Mouse (Mus musculus): ENCODE results near the gene Zyx. TPM values are rescaled to one million over a fixed set of nuclear protein-coding genes. Genes with fewer than 3 reads are reported as not detected.

Zyx gene
- polyA plus RNA-seq, 1 experiment from 2014 or later, result 97.7 TPM

DNA sequence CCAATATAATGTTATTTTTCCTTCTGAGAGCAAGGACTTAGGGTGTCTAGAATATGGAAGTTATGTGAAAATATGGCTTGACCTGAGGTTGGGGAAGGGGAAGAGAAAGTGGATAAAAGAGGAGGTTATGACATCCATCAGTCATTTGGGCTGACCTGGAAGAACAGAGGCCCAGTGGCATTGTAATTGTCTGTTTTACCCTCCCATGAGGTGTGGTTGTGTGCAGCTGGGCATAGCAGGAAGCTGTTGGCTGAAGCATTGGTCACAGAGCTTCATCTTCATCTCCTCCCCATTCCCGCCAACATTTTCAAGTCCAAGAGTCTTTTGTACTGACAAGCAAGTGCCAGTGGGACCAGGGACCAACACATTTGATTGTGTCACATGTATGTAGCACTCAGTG, 5.2 kb upstream of the Zyx start:
- no peaks in the 10 kb centered on the region for H3K27me3 ChIP-seq (ENCODE audit: control insufficient read depth, insufficient read depth, low read length)
- H3K9ac ChIP-seq (ENCODE audit: low read length), result no peak overlapping the region
- H3K36me3 ChIP-seq (ENCODE audit: control insufficient read depth, insufficient read depth, low read length), result no peaks in the 10 kb centered on the region
- 96% methylated on average over 1 of the region's 1 CpGs for WGBS
- no peak overlapping the region for H3K4me2 ChIP-seq (ENCODE audit: low read depth, severe bottlenecking)
- no peaks in the 10 kb centered on the region for H3K4me1 ChIP-seq (ENCODE audit: control insufficient read depth, insufficient read depth, low read length)
- no peak overlapping the region for H3K4me3 ChIP-seq (ENCODE audit: low read depth, low read length)
- H3K9me3 ChIP-seq (ENCODE audit: control insufficient read depth, low read length), result no peaks in the 10 kb centered on the region
- no peak overlapping the region for H3K27ac ChIP-seq (replicated peaks; ENCODE audit: low read depth, low read length)
- ATAC-seq (ENCODE audit: insufficient number of reproducible peaks, low FRiP score, low TSS enrichment, low read depth), result no peak
- no peak for DNase-seq (ENCODE audit: low spot score)

GRCm38 (mm10) chr6:42348281-42349005, 987 bp upstream of the Zyx start:
- H3K27ac ChIP-seq (replicated peaks; ENCODE audit: low read depth, low read length), result no peak overlapping the region
- DNase-seq (ENCODE audit: low spot score) (peak; percentile 20), ATAC-seq (ENCODE audit: insufficient number of reproducible peaks, low FRiP score, low TSS enrichment, low read depth) (no peak)
- H3K36me3 ChIP-seq (ENCODE audit: control insufficient read depth, insufficient read depth, low read length), result no peaks in the 10 kb centered on the region
- H3K9ac ChIP-seq (ENCODE audit: low read length), result no peak overlapping the region
- WGBS, result 37% methylated on average over 12 of the region's 12 CpGs
- peaks cover 15% of the 10 kb centered on the region for H3K4me1 ChIP-seq (ENCODE audit: control insufficient read depth, insufficient read depth, low read length)
- peak overlapping the region; percentile 82; the same call in 1 of the 2 replicates for H3K4me2 ChIP-seq (ENCODE audit: low read depth, severe bottlenecking)
- H3K27me3 ChIP-seq (ENCODE audit: control insufficient read depth, insufficient read depth, low read length), result no peaks in the 10 kb centered on the region
- no peak overlapping the region for H3K4me3 ChIP-seq (ENCODE audit: low read depth, low read length)
- no peaks in the 10 kb centered on the region for H3K9me3 ChIP-seq (ENCODE audit: control insufficient read depth, low read length)

GRCm38 (mm10) chr6:42349006-42349425, 414 bp upstream of the Zyx start:
- WGBS, result 1% methylated on average over 11 of the region's 11 CpGs
- Histone ChIP-seq H3K9me3 (ENCODE audit: control insufficient read depth, low read length) (no peaks in the 10 kb centered on the region), H3K27me3 (ENCODE audit: control insufficient read depth, insufficient read depth, low read length) (no peaks in the 10 kb centered on the region), H3K27ac (replicated peaks; ENCODE audit: low read depth, low read length) (peak overlapping the region; percentile 92), H3K4me1 (ENCODE audit: control insufficient read depth, insufficient read depth, low read length) (peaks cover 15% of the 10 kb centered on the region), H3K9ac (ENCODE audit: low read length) (peak overlapping the region; percentile 79), H3K4me2 (ENCODE audit: low read depth, severe bottlenecking) (peak overlapping the region; percentile 82), H3K36me3 (ENCODE audit: control insufficient read depth, insufficient read depth, low read length) (no peaks in the 10 kb centered on the region), H3K4me3 (ENCODE audit: low read depth, low read length) (peak overlapping the region; percentile 82)
- DNase-seq (ENCODE audit: low spot score), result peak; percentile 78
- ATAC-seq (ENCODE audit: insufficient number of reproducible peaks, low FRiP score, low TSS enrichment, low read depth), result peak; percentile 21; the same call in 1 of the 2 replicates

GRCm38 (mm10) chr6:42350021-42350967, 864 bp downstream of the Zyx start:
- WGBS, result under 1% methylated on average over 60 of the region's 72 CpGs
- peak; percentile 74 for DNase-seq (ENCODE audit: low spot score)
- peak overlapping the region; percentile 82 for H3K4me3 ChIP-seq (ENCODE audit: low read depth, low read length)

DNA sequence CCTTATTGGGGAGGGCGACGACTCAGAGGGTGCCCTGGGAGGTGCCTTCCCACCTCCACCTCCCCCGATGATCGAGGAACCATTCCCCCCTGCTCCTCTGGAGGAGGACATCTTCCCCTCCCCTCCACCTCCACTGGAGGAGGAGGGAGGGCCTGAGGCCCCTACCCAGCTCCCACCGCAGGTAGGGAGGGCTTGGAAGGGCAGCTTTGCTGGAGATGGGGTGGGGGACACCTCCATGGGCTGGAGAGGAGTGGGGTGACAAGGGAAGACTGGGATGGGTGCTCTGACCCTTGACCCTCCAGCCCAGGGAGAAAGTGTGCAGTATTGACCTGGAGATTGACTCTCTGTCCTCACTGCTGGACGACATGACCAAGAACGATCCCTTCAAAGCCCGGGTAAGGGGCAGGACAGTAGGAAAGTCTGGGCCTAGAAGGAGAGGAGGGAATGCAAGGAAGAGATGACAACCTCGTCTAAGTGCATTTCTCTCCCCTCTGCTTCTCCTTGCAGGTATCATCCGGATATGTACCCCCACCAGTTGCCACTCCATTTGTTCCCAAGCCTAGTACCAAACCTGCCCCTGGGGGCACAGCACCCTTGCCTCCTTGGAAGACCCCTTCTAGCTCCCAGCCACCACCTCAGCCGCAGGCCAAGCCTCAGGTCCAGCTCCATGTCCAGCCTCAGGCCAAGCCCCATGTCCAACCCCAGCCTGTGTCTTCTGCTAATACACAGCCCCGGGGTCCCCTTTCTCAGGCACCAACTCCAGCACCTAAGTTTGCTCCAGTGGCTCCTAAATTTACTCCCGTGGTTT, 1.7 kb downstream of the Zyx start:
- peak overlapping the region; percentile 82 for H3K4me3 ChIP-seq (ENCODE audit: low read depth, low read length)
- peaks cover 15% of the 10 kb centered on the region for H3K4me1 ChIP-seq (ENCODE audit: control insufficient read depth, insufficient read depth, low read length)
- no peak for ATAC-seq (ENCODE audit: insufficient number of reproducible peaks, low FRiP score, low TSS enrichment, low read depth)
- H3K9me3 ChIP-seq (ENCODE audit: control insufficient read depth, low read length), result no peaks in the 10 kb centered on the region
- DNase-seq (ENCODE audit: low spot score), result no peak
- WGBS, result 38% methylated on average over 13 of the region's 13 CpGs
- H3K36me3 ChIP-seq (ENCODE audit: control insufficient read depth, insufficient read depth, low read length), result peaks cover 5% of the 10 kb centered on the region
- H3K27me3 ChIP-seq (ENCODE audit: control insufficient read depth, insufficient read depth, low read length), result no peaks in the 10 kb centered on the region
- no peak overlapping the region for H3K27ac ChIP-seq (replicated peaks; ENCODE audit: low read depth, low read length)
- peak overlapping the region; percentile 82 for H3K4me2 ChIP-seq (ENCODE audit: low read depth, severe bottlenecking)
- H3K9ac ChIP-seq (ENCODE audit: low read length), result peak overlapping the region; percentile 79

More at GRCm38 (mm10) chr6:42350021-42350967, 864 bp downstream of the Zyx start:
- Histone ChIP-seq H3K4me2 (ENCODE audit: low read depth, severe bottlenecking) (peak overlapping the region; percentile 82), H3K9me3 (ENCODE audit: control insufficient read depth, low read length) (no peaks in the 10 kb centered on the region), H3K4me1 (ENCODE audit: control insufficient read depth, insufficient read depth, low read length) (peaks cover 15% of the 10 kb centered on the region), H3K27ac (replicated peaks; ENCODE audit: low read depth, low read length) (peak overlapping the region; percentile 92), H3K36me3 (ENCODE audit: control insufficient read depth, insufficient read depth, low read length) (0 out of 2 replicates have a peak, but pooled peaks cover 3% of the 10 kb centered on the region), H3K9ac (ENCODE audit: low read length) (peak overlapping the region; percentile 79), H3K27me3 (ENCODE audit: control insufficient read depth, insufficient read depth, low read length) (no peaks in the 10 kb centered on the region)
- ATAC-seq (ENCODE audit: insufficient number of reproducible peaks, low FRiP score, low TSS enrichment, low read depth), result peak; percentile 61

- Histone ChIP-seq H3K36me3 (ENCODE audit: control insufficient read depth, insufficient read depth, low read length) (peaks cover 12% of the 10 kb centered on the region), H3K4me2 (ENCODE audit: low read depth, severe bottlenecking) (peak overlapping the region; percentile 82; the same call in 1 of the 2 replicates), H3K4me3 (ENCODE audit: low read depth, low read length) (no peak overlapping the region; the same call in 1 of the 2 replicates), H3K27me3 (ENCODE audit: control insufficient read depth, insufficient read depth, low read length) (no peaks in the 10 kb centered on the region), H3K4me1 (ENCODE audit: control insufficient read depth, insufficient read depth, low read length) (peaks cover 15% of the 10 kb centered on the region), H3K27ac (replicated peaks; ENCODE audit: low read depth, low read length) (no peak overlapping the region), H3K9ac (ENCODE audit: low read length) (no peak overlapping the region), H3K9me3 (ENCODE audit: control insufficient read depth, low read length) (no peaks in the 10 kb centered on the region)
- WGBS, result 88% methylated on average over 7 of the region's 7 CpGs
- DNase-seq (ENCODE audit: low spot score) (no peak), ATAC-seq (ENCODE audit: insufficient number of reproducible peaks, low FRiP score, low TSS enrichment, low read depth) (no peak)
Measured at GRCm38 (mm10) chr6:42351776-42352485, 2.5 kb downstream of the Zyx start.

- WGBS, result 91% methylated on average over 1 of the region's 1 CpGs
- Histone ChIP-seq H3K27me3 (ENCODE audit: control insufficient read depth, insufficient read depth, low read length) (no peaks in the 10 kb centered on the region), H3K36me3 (ENCODE audit: control insufficient read depth, insufficient read depth, low read length) (peaks cover 12% of the 10 kb centered on the region), H3K9ac (ENCODE audit: low read length) (no peak overlapping the region), H3K27ac (replicated peaks; ENCODE audit: low read depth, low read length) (no peak overlapping the region), H3K4me1 (ENCODE audit: control insufficient read depth, insufficient read depth, low read length) (peaks cover 15% of the 10 kb centered on the region), H3K9me3 (ENCODE audit: control insufficient read depth, low read length) (no peaks in the 10 kb centered on the region), H3K4me2 (ENCODE audit: low read depth, severe bottlenecking) (no peak overlapping the region), H3K4me3 (ENCODE audit: low read depth, low read length) (no peak overlapping the region)
- no peak for DNase-seq (ENCODE audit: low spot score)
- ATAC-seq (ENCODE audit: insufficient number of reproducible peaks, low FRiP score, low TSS enrichment, low read depth), result no peak
Measured at GRCm38 (mm10) chr6:42352486-42352846, 3.0 kb downstream of the Zyx start.

Data from limb, embryonic 11.5 days (tissue).